Mouse (Mus musculus): ENCODE measurements around the gene Tspan12. TPM values are rescaled to one million over a fixed set of nuclear protein-coding genes. Genes with fewer than 3 reads are reported as not detected.

Gene Tspan12
- total and polyA plus RNA-seq, 2 experiments, result 37.1 to 165 TPM

- peaks cover 3% of the 10 kb centered on the region; the same call in 1 of the 2 replicates for H3K79me2 ChIP-seq (ENCODE audit: control insufficient read depth, insufficient read depth, low read length)
- peaks cover 18% of the 10 kb centered on the region for H3K4me1 ChIP-seq (ENCODE audit: control insufficient read depth, insufficient read depth, low read length)
- TF ChIP-seq POLR2A (IDR thresholded peaks at IDR 0.05; ENCODE audit: extremely low read depth, insufficient read depth, low read length) (no peak), CTCF (IDR thresholded peaks at IDR 0.05; ENCODE audit: low read depth, low read length) (no peak)
- H3K4me3 ChIP-seq (ENCODE audit: insufficient read depth, low read depth, low read length), result no peak overlapping the region
- WGBS, result 23% methylated on average over 7 of the region's 7 CpGs
- no peaks in the 10 kb centered on the region for H3K27me3 ChIP-seq (ENCODE audit: control insufficient read depth, insufficient read depth, low read length)
- H3K27ac ChIP-seq (replicated peaks; ENCODE audit: insufficient read depth, low read depth, low read length), result peak overlapping the region; percentile 91
- peak overlapping the region; percentile 8; the same call in 1 of the 2 replicates for H3K9ac ChIP-seq (ENCODE audit: low read depth, low read length)
- DNase-seq (ENCODE audit: extremely low read depth, low read depth, low spot score), result peak; percentile 91
- H3K36me3 ChIP-seq (ENCODE audit: control insufficient read depth, insufficient read depth, low read length), result peaks cover 28% of the 10 kb centered on the region
Observed at GRCm38 (mm10) chr6:21828001-21828400, 24.3 kb downstream of the Tspan12 start.

DNA sequence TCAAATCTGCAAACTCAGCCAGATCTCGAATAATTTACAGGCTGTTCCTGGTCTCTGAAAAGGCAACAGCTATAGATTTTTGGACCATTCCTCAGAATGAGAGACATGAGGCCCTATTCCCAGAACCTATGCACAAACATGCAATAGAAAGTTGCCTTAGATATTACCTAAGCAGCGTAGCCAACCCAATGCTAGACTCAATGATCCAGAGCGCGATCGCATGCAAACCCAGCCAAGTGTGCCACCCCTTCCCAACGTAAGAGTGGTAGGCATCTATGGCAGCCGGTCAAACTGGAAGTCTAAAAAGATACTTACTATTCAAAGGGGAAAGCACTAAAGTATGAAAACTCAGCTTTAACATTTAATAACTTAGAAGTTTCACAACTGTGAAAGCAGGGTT, 28.6 kb downstream of the Tspan12 start:
- no peak for DNase-seq (ENCODE audit: extremely low read depth, low read depth, low spot score)
- 66% methylated on average over 7 of the region's 7 CpGs for WGBS
- H3K27ac ChIP-seq (replicated peaks; ENCODE audit: insufficient read depth, low read depth, low read length), result peak overlapping the region; percentile 23
- peaks cover 17% of the 10 kb centered on the region for H3K4me1 ChIP-seq (ENCODE audit: control insufficient read depth, insufficient read depth, low read length)
- peaks cover 5% of the 10 kb centered on the region; the same call in 1 of the 2 replicates for H3K79me2 ChIP-seq (ENCODE audit: control insufficient read depth, insufficient read depth, low read length)
- peaks cover 16% of the 10 kb centered on the region for H3K36me3 ChIP-seq (ENCODE audit: control insufficient read depth, insufficient read depth, low read length)
- TF ChIP-seq POLR2A (IDR thresholded peaks at IDR 0.05; ENCODE audit: extremely low read depth, insufficient read depth, low read length) (no peak), CTCF (IDR thresholded peaks at IDR 0.05; ENCODE audit: low read depth, low read length) (no peak)
- no peak overlapping the region for H3K4me3 ChIP-seq (ENCODE audit: insufficient read depth, low read depth, low read length)
- H3K9ac ChIP-seq (ENCODE audit: low read depth, low read length), result no peak overlapping the region
- no peaks in the 10 kb centered on the region for H3K27me3 ChIP-seq (ENCODE audit: control insufficient read depth, insufficient read depth, low read length)

DNA sequence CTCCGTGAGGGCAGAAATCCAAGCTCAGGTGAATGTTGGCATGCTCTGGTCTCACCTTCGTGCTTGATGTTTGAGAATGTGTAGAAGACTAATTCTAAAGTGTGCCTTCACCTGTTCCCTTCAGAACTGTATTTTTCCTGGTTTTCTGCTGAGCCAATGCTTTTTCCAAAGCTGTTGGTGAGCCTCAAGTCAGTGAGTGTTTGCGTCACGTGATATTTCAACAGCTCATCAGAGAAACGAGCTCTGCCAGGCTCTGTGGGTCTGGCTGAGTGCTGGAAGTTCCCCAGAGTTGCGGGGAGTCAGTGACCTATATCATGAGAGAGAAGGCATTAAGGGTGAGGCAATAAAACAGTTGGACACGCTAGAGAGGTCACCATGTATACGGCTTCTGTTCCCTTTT, 29.0 kb downstream of the Tspan12 start:
- no peak overlapping the region for H3K4me3 ChIP-seq (ENCODE audit: insufficient read depth, low read depth, low read length)
- H3K36me3 ChIP-seq (ENCODE audit: control insufficient read depth, insufficient read depth, low read length), result peaks cover 16% of the 10 kb centered on the region
- H3K79me2 ChIP-seq (ENCODE audit: control insufficient read depth, insufficient read depth, low read length), result peaks cover 5% of the 10 kb centered on the region; the same call in 1 of the 2 replicates
- H3K27me3 ChIP-seq (ENCODE audit: control insufficient read depth, insufficient read depth, low read length), result no peaks in the 10 kb centered on the region
- H3K27ac ChIP-seq (replicated peaks; ENCODE audit: insufficient read depth, low read depth, low read length), result peak overlapping the region; percentile 23
- H3K4me1 ChIP-seq (ENCODE audit: control insufficient read depth, insufficient read depth, low read length), result peaks cover 13% of the 10 kb centered on the region
- H3K9ac ChIP-seq (ENCODE audit: low read depth, low read length), result no peak overlapping the region
- DNase-seq (ENCODE audit: extremely low read depth, low read depth, low spot score), result peak; percentile 72
- TF ChIP-seq POLR2A (IDR thresholded peaks at IDR 0.05; ENCODE audit: extremely low read depth, insufficient read depth, low read length) (no peak), CTCF (IDR thresholded peaks at IDR 0.05; ENCODE audit: low read depth, low read length) (no peak)
- WGBS, result 20% methylated on average over 8 of the region's 8 CpGs

- peaks cover 5% of the 10 kb centered on the region; the same call in 1 of the 2 replicates for H3K79me2 ChIP-seq (ENCODE audit: control insufficient read depth, insufficient read depth, low read length)
- peak overlapping the region; percentile 23 for H3K27ac ChIP-seq (replicated peaks; ENCODE audit: insufficient read depth, low read depth, low read length)
- H3K36me3 ChIP-seq (ENCODE audit: control insufficient read depth, insufficient read depth, low read length), result peaks cover 17% of the 10 kb centered on the region
- H3K27me3 ChIP-seq (ENCODE audit: control insufficient read depth, insufficient read depth, low read length), result no peaks in the 10 kb centered on the region
- 13% methylated on average over 7 of the region's 7 CpGs for WGBS
- H3K9ac ChIP-seq (ENCODE audit: low read depth, low read length), result no peak overlapping the region
- peaks cover 12% of the 10 kb centered on the region for H3K4me1 ChIP-seq (ENCODE audit: control insufficient read depth, insufficient read depth, low read length)
- TF ChIP-seq POLR2A (IDR thresholded peaks at IDR 0.05; ENCODE audit: extremely low read depth, insufficient read depth, low read length) (no peak), CTCF (IDR thresholded peaks at IDR 0.05; ENCODE audit: low read depth, low read length) (no peak)
- peak; percentile 37 for DNase-seq (ENCODE audit: extremely low read depth, low read depth, low spot score)
- no peak overlapping the region for H3K4me3 ChIP-seq (ENCODE audit: insufficient read depth, low read depth, low read length)
Observed at GRCm38 (mm10) chr6:21822721-21823134, 29.6 kb downstream of the Tspan12 start.

- no peaks in the 10 kb centered on the region for H3K27me3 ChIP-seq (ENCODE audit: control insufficient read depth, insufficient read depth, low read length)
- no peak overlapping the region for H3K9ac ChIP-seq (ENCODE audit: low read depth, low read length)
- WGBS, result 24% methylated on average over 5 of the region's 5 CpGs
- H3K4me1 ChIP-seq (ENCODE audit: control insufficient read depth, insufficient read depth, low read length), result peaks cover 5% of the 10 kb centered on the region
- TF ChIP-seq CTCF (IDR thresholded peaks at IDR 0.05; ENCODE audit: low read depth, low read length) (no peak), POLR2A (IDR thresholded peaks at IDR 0.05; ENCODE audit: extremely low read depth, insufficient read depth, low read length) (no peak)
- no peak overlapping the region for H3K4me3 ChIP-seq (ENCODE audit: insufficient read depth, low read depth, low read length)
- peaks cover 3% of the 10 kb centered on the region; the same call in 1 of the 2 replicates for H3K79me2 ChIP-seq (ENCODE audit: control insufficient read depth, insufficient read depth, low read length)
- H3K36me3 ChIP-seq (ENCODE audit: control insufficient read depth, insufficient read depth, low read length), result peaks cover 23% of the 10 kb centered on the region
- H3K27ac ChIP-seq (replicated peaks; ENCODE audit: insufficient read depth, low read depth, low read length), result no peak overlapping the region
- no peak for DNase-seq (ENCODE audit: extremely low read depth, low read depth, low spot score)
Observed at GRCm38 (mm10) chr6:21818107-21818807, 34.1 kb downstream of the Tspan12 start.

- peaks cover 11% of the 10 kb centered on the region for H3K36me3 ChIP-seq (ENCODE audit: control insufficient read depth, insufficient read depth, low read length)
- H3K27me3 ChIP-seq (ENCODE audit: control insufficient read depth, insufficient read depth, low read length), result no peaks in the 10 kb centered on the region
- TF ChIP-seq CTCF (IDR thresholded peaks at IDR 0.05; ENCODE audit: low read depth, low read length) (no peak), POLR2A (IDR thresholded peaks at IDR 0.05; ENCODE audit: extremely low read depth, insufficient read depth, low read length) (no peak)
- peak overlapping the region; percentile 50; the same call in 1 of the 2 replicates for H3K9ac ChIP-seq (ENCODE audit: low read depth, low read length)
- no peaks in the 10 kb centered on the region; the same call in 1 of the 2 replicates for H3K79me2 ChIP-seq (ENCODE audit: control insufficient read depth, insufficient read depth, low read length)
- peak overlapping the region; percentile 97 for H3K27ac ChIP-seq (replicated peaks; ENCODE audit: insufficient read depth, low read depth, low read length)
- WGBS, result 31% methylated on average over 7 of the region's 7 CpGs
- DNase-seq (ENCODE audit: extremely low read depth, low read depth, low spot score), result peak; percentile 94
- H3K4me1 ChIP-seq (ENCODE audit: control insufficient read depth, insufficient read depth, low read length), result peaks cover 23% of the 10 kb centered on the region
- H3K4me3 ChIP-seq (ENCODE audit: insufficient read depth, low read depth, low read length), result no peak overlapping the region
Observed at GRCm38 (mm10) chr6:21806005-21806404, 46.3 kb downstream of the Tspan12 start.
